Mouse (Mus musculus) testis, adult 2 months (tissue): ENCODE results near the gene Arid5b. TPM values are rescaled to one million over a fixed set of nuclear protein-coding genes. Genes with fewer than 3 reads are reported as not detected.
"Not testable (repeated sequence)": the region's sequence is repeated elsewhere in the genome, so short reads cannot be mapped to it uniquely, and the experiment has no call there.

Source experiments
- H3K27ac ChIP-seq: fragments of 200-500 bp; 2 replicates; pipeline ENCODE4 v1.5.1; 2012; ENCODE audit warnings: low read depth, low read length; ENCODE audit not compliant: control insufficient read depth, insufficient read depth
- H3K27me3 ChIP-seq: fragments of 200-500 bp; 2 replicates; pipeline ENCODE4 v1.6.1; 2012; ENCODE audit warnings: mild to moderate bottlenecking, low read length, moderate library complexity; ENCODE audit not compliant: control insufficient read depth, insufficient read depth
- H3K36me3 ChIP-seq: fragments of 200-500 bp; 2 replicates; pipeline ENCODE4 v1.6.1; 2012; ENCODE audit warnings: mild to moderate bottlenecking, low read length; ENCODE audit not compliant: control insufficient read depth, insufficient read depth
- H3K4me1 ChIP-seq: fragments of 200-500 bp; 2 replicates; pipeline ENCODE4 v1.6.1; 2012; ENCODE audit warnings: low read length; ENCODE audit not compliant: control insufficient read depth, insufficient read depth
- H3K4me3 ChIP-seq: fragments of 200-500 bp; 2 replicates; pipeline ENCODE4 v1.5.1; 2012; ENCODE audit warnings: low read depth, mild to moderate bottlenecking, low read length, moderate library complexity, mixed read lengths; ENCODE audit not compliant: control insufficient read depth
- CTCF ChIP-seq: fragments of 200-500 bp; IDR thresholded peaks from 2 replicates; pipeline ENCODE4 v1.5.1; 2012; ENCODE audit warnings: low read depth, mild to moderate bottlenecking, inconsistent platforms, low read length, moderate library complexity; ENCODE audit not compliant: control insufficient read depth, insufficient read depth, insufficient replicate concordance
- POLR2A ChIP-seq: fragments of 200-500 bp; IDR thresholded peaks from 2 replicates; pipeline ENCODE4 v1.6.1; 2012; ENCODE audit warnings: low read depth, mild to moderate bottlenecking, inconsistent platforms, low read length, moderate library complexity; ENCODE audit not compliant: control insufficient read depth
- polyA plus RNA-seq: library from polyadenylated mRNA; depleted of rRNA; stranded (reverse); fragments of >200 nt; gene quantifications from 2 replicates; pipeline ENCODE4 v1.2.3, GENCODE M21; 2012

Gene Arid5b
- polyA plus RNA-seq, 1 experiment, result 4.9 TPM

DNA sequence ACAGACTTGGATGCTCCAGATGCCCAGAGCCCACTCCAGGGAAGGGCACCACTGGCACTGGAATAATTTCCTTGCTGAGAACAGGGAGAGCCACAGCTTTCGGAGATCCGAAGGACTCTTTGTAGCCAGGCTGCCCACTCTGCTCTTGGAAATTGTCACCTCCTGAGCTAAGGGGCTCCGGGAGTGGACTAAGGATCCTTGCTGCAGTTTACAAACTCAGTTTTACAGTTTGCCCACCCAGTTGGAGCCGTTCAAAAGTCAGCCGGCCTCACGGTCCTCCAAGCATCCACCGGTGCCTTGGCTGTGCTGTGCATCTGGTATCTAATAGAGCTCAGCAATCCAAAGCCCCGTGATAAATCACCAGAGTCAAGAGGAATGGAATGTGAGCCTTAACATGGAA lies 178.0 kb downstream of the Arid5b start:
- Histone ChIP-seq H3K4me3 (no peak overlapping the region), H3K36me3 (no peaks in the 10 kb centered on the region), H3K27ac (no peak overlapping the region), H3K27me3 (no peaks in the 10 kb centered on the region; the same call in 1 of the 2 replicates), H3K4me1 (peaks cover 16% of the 10 kb centered on the region)
- TF ChIP-seq POLR2A (no peak), CTCF (no peak)

DNA sequence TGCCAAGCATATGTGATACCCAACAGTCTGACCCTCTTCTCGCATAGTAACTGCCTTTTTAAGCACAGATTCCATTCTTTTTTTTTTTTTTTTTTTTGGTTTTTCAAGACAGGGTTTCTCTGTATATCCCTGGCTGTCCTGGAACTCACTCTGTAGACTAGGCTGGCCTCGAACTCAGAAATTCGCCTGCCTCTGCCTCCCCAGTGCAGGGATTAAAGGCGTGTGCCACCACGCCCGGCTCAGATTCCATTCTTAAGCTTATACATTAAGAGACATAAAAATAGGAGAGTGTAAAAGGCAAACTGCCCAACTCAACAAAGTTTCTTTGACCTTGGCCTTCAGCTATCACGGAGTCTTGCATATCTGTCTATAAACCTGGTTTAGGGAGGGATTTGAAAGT lies 178.7 kb downstream of the Arid5b start:
- peaks cover 16% of the 10 kb centered on the region for H3K4me1 ChIP-seq
- H3K27ac ChIP-seq, H3K27me3 ChIP-seq, H3K4me3 ChIP-seq, H3K36me3 ChIP-seq: not testable (repeated sequence)

DNA sequence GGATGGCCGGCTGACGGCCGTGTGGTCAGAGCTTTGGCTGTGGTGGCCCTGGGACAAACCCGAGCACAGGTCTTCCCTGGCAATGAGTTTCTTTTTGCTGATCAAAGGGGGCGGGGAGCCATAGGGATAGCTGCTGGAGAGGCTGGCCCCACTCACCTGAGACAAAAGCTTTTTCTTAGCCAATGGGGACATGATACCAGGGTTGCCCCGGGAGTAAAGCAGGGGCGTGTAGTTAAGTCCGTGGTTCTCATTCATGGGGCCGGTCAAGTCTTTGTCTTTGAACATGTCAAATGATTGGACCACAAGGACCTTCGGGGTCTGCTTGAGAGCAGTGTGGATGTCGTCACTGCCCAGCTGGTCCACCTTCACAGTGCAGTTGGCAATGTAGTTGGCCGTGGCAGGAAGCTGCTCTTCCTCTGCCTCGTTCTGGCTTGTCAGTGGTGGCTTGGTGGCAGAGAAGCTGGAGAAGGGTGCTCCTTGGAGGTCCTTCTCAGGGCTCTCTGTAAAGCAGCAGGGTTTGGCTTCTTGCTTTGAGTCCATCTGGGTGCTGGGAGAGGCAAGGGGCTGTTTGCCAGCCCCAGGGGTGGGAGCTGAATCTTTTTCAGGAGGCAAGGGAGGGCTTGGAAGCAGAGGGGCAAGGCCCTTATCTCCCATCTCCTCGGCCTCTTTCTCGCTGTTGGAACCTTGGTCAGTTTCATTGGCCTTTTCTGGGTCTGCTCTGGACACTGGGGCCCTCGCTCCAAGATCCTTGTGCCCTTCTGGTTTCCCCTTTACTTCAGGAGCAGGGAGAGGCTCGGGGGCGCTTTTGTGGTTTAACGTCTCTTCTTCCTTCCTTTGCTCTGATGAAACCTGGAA lies 180.5 kb downstream of the Arid5b start:
- H3K27me3 ChIP-seq, result no peaks in the 10 kb centered on the region; the same call in 1 of the 2 replicates
- H3K27ac ChIP-seq, result no peak overlapping the region
- TF ChIP-seq POLR2A, result no peak
- no peak for TF ChIP-seq CTCF
- H3K4me3 ChIP-seq, result no peak overlapping the region
- no peaks in the 10 kb centered on the region for H3K36me3 ChIP-seq
- H3K4me1 ChIP-seq, result peaks cover 14% of the 10 kb centered on the region

DNA sequence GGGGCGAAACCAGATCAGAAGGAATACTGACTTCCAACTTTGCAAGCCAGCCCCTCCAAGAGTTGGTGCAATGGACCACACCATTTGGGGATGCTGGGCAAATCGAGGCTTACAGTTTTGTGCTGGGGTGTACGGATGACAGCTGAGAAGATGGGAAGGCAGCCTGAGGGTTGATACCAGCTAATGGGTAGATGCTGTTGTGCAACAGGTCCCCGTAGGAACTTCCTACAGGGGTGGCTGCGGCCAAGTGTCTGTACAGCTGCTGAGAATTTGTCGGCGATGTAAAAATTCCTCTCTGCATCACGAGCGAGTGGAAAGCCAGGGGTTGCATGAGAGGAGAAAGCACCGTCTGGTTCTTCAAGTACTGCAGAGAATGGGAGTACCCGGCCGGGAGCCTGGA lies 182.1 kb downstream of the Arid5b start:
- no peak overlapping the region for H3K27ac ChIP-seq
- no peaks in the 10 kb centered on the region for H3K36me3 ChIP-seq
- no peak for TF ChIP-seq CTCF
- TF ChIP-seq POLR2A, result no peak
- H3K4me3 ChIP-seq, result no peak overlapping the region
- no peaks in the 10 kb centered on the region; the same call in 1 of the 2 replicates for H3K27me3 ChIP-seq
- peaks cover 15% of the 10 kb centered on the region for H3K4me1 ChIP-seq

DNA sequence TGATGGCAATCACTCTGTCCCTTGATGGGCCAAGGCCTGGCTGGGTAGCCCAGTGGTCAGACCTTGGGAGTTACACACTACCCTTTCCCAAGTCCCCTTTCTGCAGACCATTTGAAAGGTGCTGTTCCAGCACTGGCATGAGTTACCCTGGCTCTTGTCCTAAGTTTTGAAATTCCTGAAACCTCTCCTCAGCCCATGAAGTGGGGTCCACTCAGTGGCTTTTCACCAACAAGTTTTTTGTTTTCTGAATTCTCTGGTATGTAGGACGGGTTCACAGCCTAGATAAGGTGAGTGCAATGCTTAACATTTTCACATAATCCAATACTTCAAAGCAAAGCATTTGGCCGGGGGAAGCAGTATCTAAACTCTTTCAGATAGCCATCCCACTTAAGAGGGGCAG lies 183.4 kb downstream of the Arid5b start:
- TF ChIP-seq POLR2A (no peak), CTCF (no peak)
- H3K27ac ChIP-seq, result no peak overlapping the region
- no peak overlapping the region for H3K4me3 ChIP-seq
- H3K4me1 ChIP-seq, result peaks cover 22% of the 10 kb centered on the region
- H3K36me3 ChIP-seq, result no peaks in the 10 kb centered on the region
- H3K27me3 ChIP-seq, result no peaks in the 10 kb centered on the region; the same call in 1 of the 2 replicates

DNA sequence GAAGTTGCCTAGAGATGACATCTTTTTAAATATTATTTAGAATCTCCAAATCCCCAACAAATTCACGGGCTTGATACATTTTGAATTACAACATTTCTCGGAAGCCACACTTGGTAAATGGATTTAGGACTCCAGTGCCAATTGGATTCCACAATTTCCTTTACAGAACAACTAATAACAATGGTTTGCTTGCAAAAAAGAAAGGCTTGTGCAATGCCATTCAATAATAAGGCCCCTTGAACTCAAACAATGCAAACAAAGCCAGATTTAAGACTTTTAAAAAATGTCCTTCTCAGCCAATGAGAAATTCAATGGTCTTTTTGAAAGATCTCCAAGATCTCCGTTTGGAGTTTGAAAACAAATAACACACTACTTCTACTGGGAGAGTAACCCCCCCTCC lies 185.0 kb downstream of the Arid5b start:
- Histone ChIP-seq H3K27ac (no peak overlapping the region), H3K4me1 (peaks cover 22% of the 10 kb centered on the region), H3K36me3 (no peaks in the 10 kb centered on the region), H3K27me3 (no peaks in the 10 kb centered on the region; the same call in 1 of the 2 replicates), H3K4me3 (no peak overlapping the region)
- no peak for TF ChIP-seq POLR2A
- TF ChIP-seq CTCF, result no peak

DNA sequence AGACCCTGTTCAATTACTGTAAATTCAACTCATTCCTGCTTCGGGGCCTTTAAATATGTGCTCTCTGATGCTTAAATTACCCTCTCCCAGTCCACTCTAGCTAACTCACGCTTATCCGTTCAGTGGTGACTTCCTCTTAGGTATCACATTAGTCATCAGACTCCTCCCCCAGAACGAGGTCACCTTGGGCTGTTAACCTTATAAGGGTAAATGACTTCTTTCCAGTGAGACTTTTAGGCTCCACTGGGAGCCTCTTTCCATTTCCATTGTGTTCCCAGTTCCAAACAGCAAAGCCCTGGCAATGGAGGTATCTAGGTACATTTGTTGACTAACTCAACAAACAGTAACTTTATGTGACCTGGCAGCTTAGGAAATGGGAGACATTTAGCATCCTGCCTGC lies 186.7 kb downstream of the Arid5b start:
- Histone ChIP-seq H3K27me3 (no peaks in the 10 kb centered on the region), H3K36me3 (no peaks in the 10 kb centered on the region), H3K4me3 (no peak overlapping the region), H3K27ac (no peak overlapping the region; the same call in 1 of the 2 replicates), H3K4me1 (peaks cover 9% of the 10 kb centered on the region)
- TF ChIP-seq POLR2A, result no peak
- no peak for TF ChIP-seq CTCF
